Mouse (Mus musculus): ENCODE measurements around the gene Rfk.

GRCm38 (mm10) chr19:17443581-17443980, 49.7 kb downstream of the Rfk start:
- TF ChIP-seq POLR2A (IDR thresholded peaks at IDR 0.05; ENCODE audit: borderline replicate concordance, low read depth, low read length) = no peak
- no peak for TF ChIP-seq CTCF (IDR thresholded peaks at IDR 0.05; ENCODE audit: low read depth, low read length)
